Mouse (Mus musculus) kidney, adult 2 months (tissue): ENCODE data around the gene Anapc13.

ENCODE experiments used
- CTCF ChIP-seq: fragments of 200-500 bp; conservative IDR thresholded peaks from 2 replicates; pipeline ENCODE4 v1.5.1; 2011; ENCODE audit warnings: low read depth, mild to moderate bottlenecking, control low read depth, low read length, moderate library complexity, mixed read lengths; ENCODE audit not compliant: insufficient read depth, insufficient read length
- POLR2A ChIP-seq: fragments of 200-500 bp; IDR thresholded peaks from one replicate; pipeline ENCODE4 v1.6.1; 2011; ENCODE audit warnings: low read depth, low read length, control low read depth

DNA sequence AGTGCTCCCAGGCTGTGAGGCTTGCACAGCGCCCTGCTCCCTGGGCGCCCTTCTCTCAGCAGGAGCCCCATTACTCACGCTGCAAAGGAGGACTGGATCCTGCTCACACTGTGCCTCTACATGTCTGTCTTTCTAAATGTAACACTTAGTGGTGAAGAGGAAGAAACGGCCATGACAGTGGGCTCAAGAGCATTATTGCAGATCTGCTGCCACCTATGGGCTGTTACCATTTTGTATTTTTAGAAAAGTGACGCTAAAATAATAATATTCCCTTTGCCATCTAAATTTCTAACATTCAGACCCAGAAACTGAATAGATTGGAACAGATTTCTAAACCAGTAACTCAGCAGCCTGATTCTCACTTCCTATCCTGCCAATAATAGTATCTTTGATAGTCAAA is 18.6 kb upstream of the Anapc13 start:
- TF ChIP-seq CTCF (no peak), POLR2A (no peak)
